Mouse (Mus musculus) liver, postnatal 0 days (tissue): Measurements from ENCODE around the gene Bhlha15.

ENCODE experiments used
- CTCF ChIP-seq: sonication (generic); IDR thresholded peaks from 2 replicates; pipeline ENCODE4 v1.5.1; 2016; ENCODE audit warnings: antibody characterized with exemption, low read depth
- EP300 ChIP-seq: IDR thresholded peaks from 2 replicates; pipeline ENCODE4 v1.6.1; 2016; ENCODE audit warnings: antibody characterized with exemption, low read depth, mild to moderate bottlenecking

GRCm38 (mm10) chr5:144189950-144190583, at the start of gene Bhlha15:
- no peak for TF ChIP-seq CTCF
- peak; percentile 25; the same call in 1 of the 2 replicates for TF ChIP-seq EP300
